Mouse (Mus musculus) lung, postnatal 0 days (tissue): ENCODE results near the gene Hmgn2.

ENCODE experiments used
- CTCF ChIP-seq: IDR thresholded peaks from 2 replicates; pipeline ENCODE4 v1.5.1; 2016; ENCODE audit warnings: antibody characterized with exemption, mild to moderate bottlenecking
- EP300 ChIP-seq: IDR thresholded peaks from 2 replicates; pipeline ENCODE4 v1.6.1; 2016; ENCODE audit warnings: antibody characterized with exemption, mild to moderate bottlenecking, control low read depth

- no peak for TF ChIP-seq EP300
- TF ChIP-seq CTCF = no peak
Observed at GRCm38 (mm10) chr4:133956358-133956757, 12.1 kb downstream of the Hmgn2 start.
